Mouse (Mus musculus): ENCODE measurements around the gene Pdk3. TPM values are rescaled to one million over a fixed set of nuclear protein-coding genes. Genes with fewer than 3 reads are reported as not detected.

Pdk3 gene
- polyA plus RNA-seq (2014; fragmentation: Illumina TruSeq; extraction: RNeasy Lipid Tissue Mini Kit (QIAGEN cat#74804); ENCODE audit: low read depth, low replicate concordance): 16.6 TPM

GRCm38 (mm10) chrX:93831561-93832336 is at the start of gene Pdk3:
Pdk3 (minus strand) TSS chrX:93832201.

Other genes with a start within 250 kb of the Pdk3 start
- gene Pola1, start 200.0 kb downstream of the Pdk3 start, polyA plus RNA-seq (2014; fragmentation: Illumina TruSeq; extraction: RNeasy Lipid Tissue Mini Kit (QIAGEN cat#74804); ENCODE audit: low read depth, low replicate concordance): 4.2 TPM
- 2.0 TPM for gene Pcyt1b, start 177.3 kb downstream of the Pdk3 start, polyA plus RNA-seq (2014; fragmentation: Illumina TruSeq; extraction: RNeasy Lipid Tissue Mini Kit (QIAGEN cat#74804); ENCODE audit: low read depth, low replicate concordance)
- 0.82 TPM for gene AU015836, start 136.5 kb upstream of the Pdk3 start, polyA plus RNA-seq (2014; fragmentation: Illumina TruSeq; extraction: RNeasy Lipid Tissue Mini Kit (QIAGEN cat#74804); ENCODE audit: low read depth, low replicate concordance)